8 mouse cellular contexts compared by ENCODE assay signal in genomic region chr5:93265801-93266580, GRCm38 (mm10). TPM values are rescaled to one million over a fixed set of nuclear protein-coding genes. Genes with fewer than 3 reads are reported as not detected.
DNase-seq lines count a peak whose midpoint lies in the region; ATAC-seq lines count a peak whose summit lies in the region.

No protein-coding gene starts in this region.

- DNase-seq in 416B (ENCODE audit: low read depth) (peak; percentile 70), adipocyte (ENCODE audit: low spot score) (peak; percentile 40)
- peak; percentile 20 to 32 for DNase-seq in heart, postnatal 10 days
- no peak for DNase-seq in spleen, postnatal 4 days (ENCODE audit: low spot score in 2 of 2)
- no peak for DNase-seq in left cerebral cortex, adult 18-20 months (ENCODE audit: low spot score in 2 of 2)

- H3K9ac ChIP-seq in limb, embryonic 13.5 days = no peak overlapping the region
- H3K9ac ChIP-seq in neural tube, embryonic 13.5 days = peak overlapping the region; percentile 65; the same call in 1 of the 2 replicates

- WGBS in limb, embryonic 13.5 days = 47% methylated on average over 13 of the region's 13 CpGs
- 75% methylated on average over 13 of the region's 13 CpGs for WGBS in neural tube, embryonic 13.5 days

- peaks cover 10% of the 10 kb centered on the region for H3K36me3 ChIP-seq in limb, embryonic 13.5 days
- peaks cover 13% of the 10 kb centered on the region for H3K36me3 ChIP-seq in neural tube, embryonic 13.5 days

- intact Hi-C loops in heart, postnatal 10 days (cut with DNase I) = loop anchor here (5.0 kb wide), 2 partner anchors 184 to 264 kb away; no protein-coding TSS in a partner anchor

- H3K27me3 ChIP-seq in limb, embryonic 13.5 days = no peaks in the 10 kb centered on the region
- H3K27me3 ChIP-seq in neural tube, embryonic 13.5 days = no peaks in the 10 kb centered on the region

- peak overlapping the region; percentile 61 for H3K4me2 ChIP-seq in limb, embryonic 13.5 days (replicated peaks)
- H3K4me2 ChIP-seq in neural tube, embryonic 13.5 days = peak overlapping the region; percentile 61

- ATAC-seq in limb, embryonic 13.5 days (ENCODE audit: low FRiP score, low read depth) = no peak
- ATAC-seq in neural tube, embryonic 13.5 days (ENCODE audit: low read depth) = no peak
- ATAC-seq in cerebellum, adult (ENCODE audit: insufficient number of reproducible peaks, low FRiP score, low TSS enrichment) = no peak

- H3K9me3 ChIP-seq in limb, embryonic 13.5 days = no peaks in the 10 kb centered on the region
- H3K9me3 ChIP-seq in neural tube, embryonic 13.5 days = no peaks in the 10 kb centered on the region

- peak overlapping the region; percentile 90 for H3K27ac ChIP-seq in limb, embryonic 13.5 days
- H3K27ac ChIP-seq in neural tube, embryonic 13.5 days (replicated peaks) = peak overlapping the region; percentile 79; the same call in 1 of the 2 replicates

- peaks cover 26% of the 10 kb centered on the region for H3K4me1 ChIP-seq in limb, embryonic 13.5 days
- peaks cover 23% of the 10 kb centered on the region for H3K4me1 ChIP-seq in neural tube, embryonic 13.5 days (replicated peaks)

- peak overlapping the region; percentile 93 for H3K4me3 ChIP-seq in limb, embryonic 13.5 days
- peak overlapping the region; percentile 97 for H3K4me3 ChIP-seq in neural tube, embryonic 13.5 days

RNA-seq across cellular contexts. Expression of gene Ccng2, which starts 1.1 kb away (rescaled TPM):
- total RNA-seq in heart, postnatal 10 days (2021) = 10 to 100 TPM; 19.7 to 21.2 TPM
- 81.9 and 85.8 TPM in 2 replicates for polyA plus RNA-seq in limb, embryonic 13.5 days (2015; fragmentation: Nextera tagmentation; extraction: Ambion mirVana)
- 110 and 129 TPM in 2 replicates for polyA plus RNA-seq in neural tube, embryonic 13.5 days (2015; fragmentation: Nextera tagmentation; extraction: Ambion mirVana)
- 10 to 100 TPM; 36.8 to 43.2 TPM for total RNA-seq in left cerebral cortex, adult 18-20 months (2021)

RNA-seq across cellular contexts. Expression of gene 2010109A12Rik, which starts 59.7 kb away (rescaled TPM):
- under 1 TPM in 1 of 2 experiments, not detected in 1; 0.57 TPM for total RNA-seq in heart, postnatal 10 days (2021)
- 1.6 and 2.1 TPM in 2 replicates for polyA plus RNA-seq in limb, embryonic 13.5 days (2015; fragmentation: Nextera tagmentation; extraction: Ambion mirVana)
- polyA plus RNA-seq in neural tube, embryonic 13.5 days (2015; fragmentation: Nextera tagmentation; extraction: Ambion mirVana) = 1.7 and 3.3 TPM in 2 replicates
- total RNA-seq in left cerebral cortex, adult 18-20 months (2021) = under 1 TPM; 0.52 to 0.56 TPM

RNA-seq across cellular contexts. Expression of gene Ccni, which starts 59.7 kb away (rescaled TPM):
- 100 to 1,000 TPM; 252 to 270 TPM for total RNA-seq in heart, postnatal 10 days (2021)
- 114 and 116 TPM in 2 replicates for polyA plus RNA-seq in limb, embryonic 13.5 days (2015; fragmentation: Nextera tagmentation; extraction: Ambion mirVana)
- 140 and 142 TPM in 2 replicates for polyA plus RNA-seq in neural tube, embryonic 13.5 days (2015; fragmentation: Nextera tagmentation; extraction: Ambion mirVana)
- total RNA-seq in left cerebral cortex, adult 18-20 months (2021) = 100 to 1,000 TPM; 284 to 293 TPM

Comparison
In these comparisons a context has a peak if more than half of its experiments do, and no peak if none do; other contexts are left out.
1. DNase-seq: peak in 416B (single experiment), adipocyte (single experiment) and heart, postnatal 10 days (2 of 2); none in spleen, postnatal 4 days (0 of 2) and left cerebral cortex, adult 18-20 months (0 of 2).